Mouse (Mus musculus): ENCODE measurements around the gene Spns1. TPM values are rescaled to one million over a fixed set of nuclear protein-coding genes. Genes with fewer than 3 reads are reported as not detected.

Spns1 gene
- polyA plus RNA-seq, 1 experiment from 2014 or later = 53.7 TPM

DNA sequence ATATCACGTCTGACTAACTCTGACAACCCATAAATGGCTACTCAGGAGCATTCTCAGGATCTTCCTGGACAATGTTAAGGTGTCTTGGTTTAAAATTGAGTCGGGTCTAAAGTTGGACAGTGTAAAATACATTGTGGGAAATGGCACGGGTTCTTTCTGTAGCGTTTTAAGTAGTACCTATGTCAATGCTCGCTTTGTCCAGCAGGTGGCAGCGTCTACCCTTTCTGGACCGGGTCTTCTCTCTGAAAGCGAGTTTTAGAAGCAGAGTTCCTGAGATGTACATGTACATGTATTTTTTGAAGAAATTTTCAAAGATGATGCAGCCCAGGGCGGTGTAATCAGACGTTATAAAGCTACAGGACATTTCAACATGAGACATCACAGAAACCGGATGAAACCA is 53.5 kb downstream of the Spns1 start:
- Histone ChIP-seq H3K27ac (ENCODE audit: low read length) (no peak overlapping the region), H3K9me3 (ENCODE audit: low read length) (no peaks in the 10 kb centered on the region), H3K4me3 (ENCODE audit: low read depth, low read length) (no peak overlapping the region), H3K36me3 (ENCODE audit: insufficient read depth, low read length) (no peaks in the 10 kb centered on the region), H3K27me3 (replicated peaks; ENCODE audit: insufficient read depth, low read length) (no peaks in the 10 kb centered on the region), H3K4me1 (ENCODE audit: insufficient read depth, low read depth, low read length) (no peaks in the 10 kb centered on the region), H3K4me2 (replicated peaks; ENCODE audit: low read depth, low read length) (no peak overlapping the region), H3K9ac (replicated peaks; ENCODE audit: low read depth) (no peak overlapping the region)
- ATAC-seq (no peak), DNase-seq (ENCODE audit: low spot score) (peak; percentile 85)
- TF ChIP-seq CTCF (IDR thresholded peaks at IDR 0.05) (peak; percentile 91), EP300 (IDR thresholded peaks at IDR 0.05) (no peak)
- WGBS = 5% methylated on average over 11 of the region's 11 CpGs

Small RNAs within 50 kb of the gene (microRNA-seq; reads per million reads assigned to microRNA genes)
- gene Mir7058 = not detected

Other genes starting within 250 kb of the Spns1 start
- 19.7 and 20.8 TPM in 2 replicates for gene Xpo6, start 176.9 kb downstream of the Spns1 start, polyA plus RNA-seq (2015; fragmentation: Nextera tagmentation; extraction: Ambion mirVana)
- 5.5 and 5.7 TPM in 2 replicates for gene Sbk1, start 104.8 kb downstream of the Spns1 start, polyA plus RNA-seq (2015; fragmentation: Nextera tagmentation; extraction: Ambion mirVana)
- 1.6 and 1.7 TPM in 2 replicates for gene Lat, start 7.9 kb downstream of the Spns1 start, polyA plus RNA-seq (2015; fragmentation: Nextera tagmentation; extraction: Ambion mirVana)
- 1.5 and 2.0 TPM in 2 replicates for gene Nfatc2ip, start 19.3 kb upstream of the Spns1 start, polyA plus RNA-seq (2015; fragmentation: Nextera tagmentation; extraction: Ambion mirVana)
- 0.57 and 1.4 TPM in 2 replicates for gene Cd19, start 37.4 kb upstream of the Spns1 start, polyA plus RNA-seq (2015; fragmentation: Nextera tagmentation; extraction: Ambion mirVana)
- gene Rabep2, start 51.3 kb upstream of the Spns1 start, polyA plus RNA-seq (2015; fragmentation: Nextera tagmentation; extraction: Ambion mirVana) = 27.3 and 28.3 TPM in 2 replicates
- 0.14 and 0.29 TPM in 2 replicates for gene Atp2a1, start 85.7 kb upstream of the Spns1 start, polyA plus RNA-seq (2015; fragmentation: Nextera tagmentation; extraction: Ambion mirVana)
- gene Sh2b1, start 98.0 kb upstream of the Spns1 start, polyA plus RNA-seq (2015; fragmentation: Nextera tagmentation; extraction: Ambion mirVana) = 25.6 and 28.6 TPM in 2 replicates
- gene Tufm, start 109.9 kb upstream of the Spns1 start, polyA plus RNA-seq (2015; fragmentation: Nextera tagmentation; extraction: Ambion mirVana) = 47.3 and 49.7 TPM in 2 replicates
- gene Atxn2l, start 126.0 kb upstream of the Spns1 start, polyA plus RNA-seq (2015; fragmentation: Nextera tagmentation; extraction: Ambion mirVana) = 22.1 and 24.5 TPM in 2 replicates
- 141 and 154 TPM in 2 replicates for gene Eif3c, start 189.0 kb upstream of the Spns1 start, polyA plus RNA-seq (2015; fragmentation: Nextera tagmentation; extraction: Ambion mirVana)
- gene Apobr, start 207.5 kb upstream of the Spns1 start, polyA plus RNA-seq (2015; fragmentation: Nextera tagmentation; extraction: Ambion mirVana) = 3.9 and 4.1 TPM in 2 replicates
- gene Cln3, start 208.4 kb upstream of the Spns1 start, polyA plus RNA-seq (2015; fragmentation: Nextera tagmentation; extraction: Ambion mirVana) = 33.0 and 38.3 TPM in 2 replicates
- 0.31 TPM in 1 of 2 replicates, not detected in the other for gene Il27, start 217.5 kb upstream of the Spns1 start, polyA plus RNA-seq (2015; fragmentation: Nextera tagmentation; extraction: Ambion mirVana)

All from lung, postnatal 0 days (tissue).